Mouse (Mus musculus) stomach, postnatal 0 days (tissue): ENCODE measurements at regions not wholly inside any gene's neighbourhood (a gene's known extent, or its start where the extent isn't known, plus 50 kb on each side); places are given as distances from the start of the nearest gene placed in this dataset.

ENCODE experiments used
- CTCF ChIP-seq: IDR thresholded peaks from 2 replicates; pipeline ENCODE4 v1.5.1; 2016; ENCODE audit warnings: antibody characterized with exemption, low read depth, mild to moderate bottlenecking, moderate library complexity
- EP300 ChIP-seq: optimal IDR thresholded peaks from 2 replicates; pipeline ENCODE3; 2016; ENCODE audit warnings: antibody characterized with exemption

DNA sequence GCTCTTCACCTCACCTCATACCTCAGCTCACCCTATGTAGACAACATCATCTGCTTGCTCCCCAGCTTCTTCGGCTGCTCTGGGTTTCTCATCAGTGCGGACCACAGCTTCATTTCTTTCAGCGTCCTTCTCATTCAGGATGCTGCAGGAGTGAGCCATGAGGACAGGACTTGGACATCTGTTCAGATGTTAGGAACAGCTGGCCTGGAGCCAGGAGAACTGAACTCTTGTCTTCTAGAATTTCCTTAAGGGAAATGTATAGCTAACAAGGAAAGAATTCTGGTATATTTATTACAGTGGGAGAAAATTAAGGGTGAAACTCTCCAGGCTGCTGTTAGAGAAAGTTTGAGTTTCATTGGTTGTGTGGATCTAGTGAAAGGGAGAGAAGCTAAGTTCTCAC lies 167.1 kb downstream of the Drd1 start:
- TF ChIP-seq CTCF, result no peak
- no peak for TF ChIP-seq EP300
